Mouse (Mus musculus) adrenal gland, postnatal 14 days (tissue): ENCODE results near the gene Ormdl1. TPM values are rescaled to one million over a fixed set of nuclear protein-coding genes. Genes with fewer than 3 reads are reported as not detected.

Source experiments
- total RNA-seq: library from RNA; stranded (reverse); gene quantifications from 2 replicates; pipeline ENCODE4 v1.2.3, GENCODE M21; 2021

Ormdl1 gene
- total RNA-seq, 1 experiment from 2014 or later = 12.5 TPM

Other genes starting within 250 kb of the Ormdl1 start
- gene Mstn, start 235.5 kb upstream of the Ormdl1 start, total RNA-seq = not detected in 2 replicates
- not detected in 2 replicates for gene 1700019A02Rik, start 109.5 kb upstream of the Ormdl1 start, total RNA-seq
- gene Pms1, start 77 bp upstream of the Ormdl1 start, total RNA-seq = 4.6 and 5.7 TPM in 2 replicates
- 0.83 TPM in 1 of 2 replicates, not detected in the other for gene Gm28778, start within 50 bp of the Ormdl1 start, total RNA-seq
- gene Osgepl1, start 16.5 kb downstream of the Ormdl1 start, total RNA-seq = 19.5 and 20.8 TPM in 2 replicates
- gene Asdurf, start 55.5 kb downstream of the Ormdl1 start, total RNA-seq = 4.8 TPM in 1 of 2 replicates, not detected in the other
- not detected in 2 replicates for gene Gm28551, start 55.6 kb downstream of the Ormdl1 start, total RNA-seq
- 26.3 and 30.5 TPM in 2 replicates for gene Asnsd1, start 55.7 kb downstream of the Ormdl1 start, total RNA-seq